Mouse (Mus musculus) left cerebral cortex, postnatal 4 days (tissue): ENCODE measurements around the gene Pick1. TPM values are rescaled to one million over a fixed set of nuclear protein-coding genes. Genes with fewer than 3 reads are reported as not detected.
"Not testable (repeated sequence)": the region's sequence is repeated elsewhere in the genome, so short reads cannot be mapped to it uniquely, and the experiment has no call there.

Source experiments
- DNase-seq: peaks from one replicate; pipeline ENCODE4 v3.0.0-alpha.2; 2022
- intact Hi-C: fragments of 180-260 bp; cut with DNase I; formaldehyde crosslinking; loops from one replicate; pipeline ENCODE4 v1.15.1; 2025
- total RNA-seq, 2 experiments: library from RNA; stranded (reverse); gene quantifications; 2 replicates each; pipeline ENCODE4 v1.2.3; 2021

The Pick1 gene
- total RNA-seq, 2 experiments from 2014 or later, result 63.3 to 69.7 TPM

DNA sequence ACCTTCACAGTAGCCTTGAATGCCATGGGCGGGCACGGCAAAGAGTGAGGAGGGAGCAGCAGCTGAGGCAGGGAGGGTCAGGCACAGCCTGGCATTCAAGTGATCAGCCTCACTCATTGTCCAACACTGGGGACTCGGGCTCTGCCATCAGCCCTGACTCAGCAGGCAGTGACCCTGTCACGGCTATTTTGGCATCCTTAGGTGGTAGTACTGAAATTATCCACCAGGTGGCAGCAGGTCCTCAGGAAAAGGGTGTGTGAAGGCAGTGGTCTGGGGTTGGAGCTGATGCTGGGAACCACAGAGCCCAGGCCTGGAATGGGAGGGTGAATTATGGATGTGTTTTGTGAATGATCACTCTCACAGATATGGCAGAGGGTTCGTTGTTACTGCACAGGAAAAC lies 4.3 kb upstream of the Pick1 start:
- intact Hi-C loops, result no loop called here
- peak; percentile 88 for DNase-seq

DNA sequence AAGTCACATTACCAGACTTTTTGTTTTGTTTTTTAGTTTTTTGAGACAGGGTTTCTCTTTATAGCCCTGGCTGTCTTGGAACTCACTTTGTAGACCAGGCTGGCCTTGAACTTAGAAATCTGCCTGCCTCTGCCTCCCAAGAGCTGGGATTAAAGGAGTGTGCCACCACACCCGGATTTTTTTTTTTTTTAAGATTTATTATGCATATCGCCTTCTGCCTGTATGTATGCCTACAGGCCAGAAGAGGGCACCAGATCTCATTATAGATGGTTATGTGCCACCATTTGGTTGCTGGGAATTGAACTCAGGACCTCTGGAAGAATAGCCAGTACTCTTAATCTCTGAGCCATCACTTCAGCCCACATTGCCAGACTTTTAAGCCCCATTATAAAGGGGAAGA lies 3.2 kb upstream of the Pick1 start:
- intact Hi-C loops, DNase-seq: not testable (repeated sequence)

DNA sequence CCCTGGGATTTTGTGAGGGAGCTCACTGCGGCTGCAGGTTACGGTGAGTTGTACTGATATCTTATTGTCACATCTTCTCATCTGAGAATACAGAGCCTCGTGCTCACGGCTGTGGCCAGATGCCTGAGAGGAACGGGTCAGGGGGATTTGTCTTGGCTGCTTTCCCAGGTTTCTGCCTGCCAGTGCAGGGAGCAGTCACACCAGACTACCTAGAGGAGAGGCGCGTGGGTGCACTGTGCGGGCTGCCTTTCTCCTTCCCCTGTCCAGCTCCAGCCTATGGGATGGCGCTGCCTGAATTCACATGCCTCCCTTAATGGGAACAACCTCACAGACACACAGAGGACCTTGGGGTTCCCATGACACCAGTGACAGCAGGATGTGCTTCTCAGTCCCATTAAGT lies 6.3 kb downstream of the Pick1 start:
- intact Hi-C loops, result no loop called here
- peak; percentile 29 for DNase-seq

DNA sequence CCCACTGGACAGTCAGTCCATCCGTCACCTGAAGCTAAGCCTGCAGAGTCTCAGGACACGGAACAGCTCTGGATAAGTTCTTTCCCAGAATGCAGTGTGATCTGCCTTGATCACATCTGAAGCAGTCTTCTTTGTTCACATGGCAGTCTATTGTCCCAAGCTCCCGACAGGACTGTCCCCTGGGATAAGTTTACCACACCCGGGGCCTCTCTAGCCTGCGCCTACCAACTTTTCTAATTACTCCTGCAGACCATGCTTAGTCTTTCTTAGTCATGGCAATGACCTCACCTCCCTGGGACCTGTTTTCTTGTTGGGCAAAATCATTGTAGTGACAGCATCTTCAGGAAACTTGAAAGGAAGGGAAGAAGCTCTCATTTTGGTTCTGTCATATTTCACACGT lies 9.1 kb downstream of the Pick1 start:
- intact Hi-C loops, result no loop called here
- DNase-seq, result no peak

DNA sequence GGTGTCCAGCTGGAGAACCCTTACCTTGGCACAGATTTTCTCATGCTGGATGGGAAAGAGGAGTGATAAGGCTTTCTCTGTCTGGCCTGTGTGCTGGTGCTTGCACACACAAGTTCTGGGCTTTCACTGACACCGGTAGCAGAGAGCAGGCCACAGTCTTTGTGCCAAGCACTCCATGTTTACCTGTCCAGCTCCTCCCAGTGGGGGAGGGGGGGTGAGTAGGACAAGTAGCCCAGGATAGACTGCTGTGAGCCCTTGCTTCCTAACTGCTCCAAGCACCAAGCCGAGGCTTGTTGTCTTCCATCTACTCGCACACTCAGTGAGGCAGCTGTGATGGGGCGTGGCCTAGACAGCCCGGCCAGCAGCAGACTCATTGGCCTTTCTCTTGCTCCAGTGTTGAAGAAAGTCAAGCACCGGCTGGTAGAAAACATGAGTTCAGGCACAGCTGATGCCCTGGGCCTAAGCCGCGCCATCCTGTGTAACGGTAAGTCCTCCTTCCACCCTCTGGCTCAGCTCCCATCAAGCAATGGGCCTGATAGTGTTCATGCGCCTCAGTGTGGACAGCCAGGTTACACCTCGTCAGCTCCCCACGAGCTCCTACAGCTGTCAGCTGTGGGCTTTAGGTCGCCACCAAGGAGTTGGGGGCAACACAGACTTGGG lies 13.7 kb downstream of the Pick1 start:
- no peak for DNase-seq

DNA sequence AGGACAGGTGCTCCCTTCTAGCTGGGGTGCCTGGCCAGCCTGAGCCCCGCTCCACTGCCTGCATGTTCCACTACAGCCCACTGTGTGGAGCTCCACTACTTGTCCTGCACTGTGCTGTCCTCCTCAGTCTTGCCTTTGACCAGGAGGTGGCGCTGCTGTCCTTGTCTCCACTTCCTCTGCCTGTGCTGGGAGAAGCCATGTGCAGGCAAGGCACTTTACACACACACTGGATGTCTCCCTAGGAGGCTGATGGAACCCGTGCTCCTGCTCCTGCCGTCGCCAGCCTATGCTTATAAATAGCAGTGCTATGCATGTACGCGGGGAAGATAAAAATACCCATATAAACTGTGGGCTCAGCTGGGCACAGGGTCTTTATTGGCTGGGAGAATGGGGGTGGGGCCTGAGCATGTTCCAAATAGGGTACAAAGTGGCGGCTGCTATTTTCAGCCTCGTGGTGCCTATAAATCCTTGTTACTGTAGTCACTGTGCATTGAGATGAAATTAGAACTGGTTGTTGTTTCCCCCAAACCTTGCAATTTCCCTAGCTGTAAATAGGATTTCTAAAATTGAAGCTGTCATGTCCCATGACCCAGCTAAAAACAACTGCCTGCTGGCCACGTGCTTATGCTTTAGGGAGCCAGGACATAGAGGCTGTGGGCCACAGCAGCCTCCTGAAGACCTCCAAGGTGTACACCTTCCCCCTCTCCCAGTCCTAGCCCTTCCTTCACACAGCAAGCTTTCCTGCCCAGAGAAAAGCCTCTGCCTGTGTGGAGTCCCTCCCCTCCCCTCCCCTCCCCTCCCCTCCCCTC lies 14.5 kb downstream of the Pick1 start:
- intact Hi-C loops, result loop anchor here (5.0 kb wide), 1 partner anchor 224 kb away; no protein-coding TSS in a partner anchor
- peak; percentile 97 for DNase-seq

More for the DNA sequence above, 13.7 kb downstream of the Pick1 start:
- intact Hi-C loops, result loop anchor here (5.0 kb wide), 1 partner anchor 225 kb away; no protein-coding TSS in a partner anchor

DNA sequence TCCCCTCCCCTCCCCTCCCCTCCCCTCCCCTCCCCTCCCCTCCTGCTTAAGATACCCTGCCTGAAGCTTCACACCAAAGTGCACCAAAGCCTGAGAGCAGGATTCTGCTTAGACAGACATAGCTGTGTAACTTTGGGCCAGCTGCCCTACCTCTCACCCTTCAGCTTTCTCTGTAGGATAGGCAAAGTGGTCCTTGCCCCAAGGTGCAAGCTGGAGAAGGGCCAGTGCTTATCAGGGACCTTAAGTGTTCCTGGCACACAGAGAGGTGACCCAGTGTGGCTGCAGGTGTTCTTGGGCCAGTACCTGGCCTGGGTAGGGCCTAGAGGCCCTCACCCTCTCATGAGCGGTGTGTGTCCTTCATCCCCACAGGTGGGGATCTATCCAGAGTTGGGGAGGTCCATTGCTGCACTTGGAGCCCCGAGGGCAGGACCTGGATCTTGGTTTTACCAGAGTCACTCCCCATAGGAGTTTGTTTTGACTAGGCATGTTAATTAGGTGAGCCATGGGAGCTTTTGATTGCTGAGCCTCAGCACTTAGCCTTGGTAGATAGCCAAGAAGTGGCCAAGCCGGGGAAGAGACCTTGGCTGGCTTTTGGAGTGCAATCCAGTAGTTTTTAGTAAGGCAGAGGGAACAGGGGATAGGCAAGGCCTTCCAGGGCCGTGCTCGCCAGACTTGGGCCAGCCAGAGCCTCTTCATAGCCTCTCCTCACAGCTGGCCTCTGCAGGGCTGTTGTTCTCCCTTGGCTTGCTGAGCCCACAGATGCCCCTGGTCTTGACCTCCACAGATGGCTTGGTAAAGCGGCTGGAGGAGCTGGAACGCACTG lies 15.3 kb downstream of the Pick1 start:
- no peak for DNase-seq
- intact Hi-C loops, result loop anchor here (5.0 kb wide), 1 partner anchor 223 kb away; no protein-coding TSS in a partner anchor

DNA sequence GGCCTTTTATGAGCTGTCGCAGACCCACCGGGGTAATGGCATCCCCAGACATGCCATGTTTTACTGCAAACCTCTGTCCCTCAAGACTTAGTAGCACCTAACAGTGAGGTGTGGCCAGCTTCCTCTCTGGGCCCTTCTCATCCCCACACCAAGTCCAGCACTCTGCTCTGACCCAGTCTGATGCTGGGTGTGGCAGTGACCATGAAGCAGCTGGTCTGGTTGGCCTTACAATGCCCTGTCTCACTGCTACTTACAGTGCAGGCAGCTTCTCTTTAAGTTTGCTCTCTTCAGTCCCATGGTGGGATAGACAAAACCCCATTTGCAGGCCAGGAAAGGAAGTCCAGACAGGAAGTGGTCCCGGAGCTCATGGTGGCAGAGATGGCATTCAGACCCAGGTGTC lies 16.3 kb downstream of the Pick1 start:
- intact Hi-C loops, result no loop called here
- no peak for DNase-seq

DNA sequence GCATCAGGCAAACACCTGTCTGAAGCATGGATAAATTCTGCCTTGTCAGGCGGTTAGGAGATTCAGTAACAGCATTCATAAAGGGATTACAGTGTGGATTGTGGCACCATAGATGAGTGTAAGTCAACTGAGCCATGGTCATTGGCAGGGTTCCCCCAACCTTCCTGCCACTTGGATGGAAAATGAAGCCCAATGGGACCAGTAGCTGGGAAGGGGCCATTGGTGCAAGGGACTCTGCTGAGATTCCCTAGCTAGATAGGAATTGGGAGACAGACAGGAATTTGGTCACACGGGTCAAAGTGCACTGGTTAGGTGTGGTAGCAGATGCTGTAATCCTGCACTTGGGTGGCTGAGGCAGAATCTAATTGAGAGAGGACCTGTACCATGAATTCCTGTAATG lies 21.3 kb downstream of the Pick1 start:
- DNase-seq, result no peak
- intact Hi-C loops, result no loop called here

DNA sequence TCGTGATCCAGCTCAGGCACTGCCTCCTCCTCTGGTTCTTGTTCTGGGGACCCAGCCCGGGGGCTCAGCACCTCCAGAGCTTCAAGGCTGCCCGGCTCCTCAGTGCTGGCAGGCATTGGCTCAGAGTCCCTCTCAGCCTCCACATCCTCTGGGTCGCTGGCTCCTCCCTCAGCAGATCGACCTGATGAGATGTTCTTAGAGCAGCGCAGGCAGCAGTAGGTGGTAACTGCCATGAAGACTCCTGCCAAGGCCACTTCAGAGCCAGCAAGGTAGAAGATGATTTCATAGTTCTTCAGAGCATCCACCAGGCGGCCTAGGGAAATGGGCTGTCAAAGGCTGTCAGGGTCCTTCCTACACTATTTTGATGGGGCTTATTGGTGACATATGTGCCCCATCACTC lies 22.2 kb downstream of the Pick1 start:
- intact Hi-C loops, result no loop called here
- DNase-seq, result no peak

DNA sequence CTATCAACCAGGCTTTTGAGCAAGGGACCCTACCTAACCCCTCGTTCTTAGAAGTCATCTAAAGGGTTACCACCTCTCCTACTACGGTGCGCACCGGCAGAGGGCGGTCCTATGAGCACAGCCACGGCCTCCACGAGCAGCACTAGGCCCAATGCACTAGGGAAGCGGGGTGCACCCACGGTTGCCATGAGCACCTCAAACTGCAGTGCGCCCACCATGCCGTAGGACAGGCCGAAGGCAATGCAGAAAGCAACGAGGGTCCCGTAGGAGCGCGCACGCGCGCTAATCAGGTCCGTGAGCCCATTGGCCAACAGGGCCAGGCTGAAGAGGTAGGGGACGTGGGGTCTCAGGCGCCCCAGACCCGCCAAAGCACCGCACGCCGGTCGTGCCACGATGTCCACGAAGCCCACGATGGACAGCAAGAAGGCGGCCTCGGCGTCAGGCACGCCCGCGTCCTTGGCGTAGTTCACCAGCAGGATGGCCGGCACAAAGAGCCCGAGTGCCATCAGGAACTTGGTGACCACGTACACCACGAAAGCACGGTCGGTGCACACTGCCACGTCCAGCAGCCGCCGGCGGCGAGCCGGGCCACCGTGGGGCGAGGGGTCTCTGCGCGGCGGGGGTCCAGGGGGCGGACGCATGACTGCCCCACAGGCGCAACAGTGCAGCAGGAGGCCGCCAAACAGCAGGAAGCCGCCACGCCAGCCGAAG lies 23.0 kb downstream of the Pick1 start:
- no peak for DNase-seq

DNA sequence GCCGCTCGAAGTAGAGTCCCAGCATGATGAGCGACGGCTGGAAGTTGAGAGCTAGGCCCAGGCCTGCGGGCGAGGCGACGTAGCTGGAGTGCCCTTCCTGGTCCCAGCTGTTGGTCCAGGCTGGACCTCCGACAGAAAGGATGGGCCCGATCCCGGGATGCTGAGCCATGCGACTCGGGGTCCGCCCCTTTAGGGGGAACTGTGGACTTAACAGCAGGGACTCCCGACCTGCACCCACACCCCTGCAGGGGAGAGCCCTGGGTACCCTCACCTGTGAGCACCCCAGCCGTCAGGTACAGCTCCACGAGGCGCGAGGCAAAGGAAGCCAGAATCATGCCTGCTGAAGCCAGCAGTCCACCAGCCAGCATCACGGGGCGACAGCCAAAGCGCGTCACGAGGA lies 23.6 kb downstream of the Pick1 start:
- intact Hi-C loops, result no loop called here
- DNase-seq, result no peak

More for the DNA sequence above, 23.0 kb downstream of the Pick1 start:
- intact Hi-C loops, result no loop called here

DNA sequence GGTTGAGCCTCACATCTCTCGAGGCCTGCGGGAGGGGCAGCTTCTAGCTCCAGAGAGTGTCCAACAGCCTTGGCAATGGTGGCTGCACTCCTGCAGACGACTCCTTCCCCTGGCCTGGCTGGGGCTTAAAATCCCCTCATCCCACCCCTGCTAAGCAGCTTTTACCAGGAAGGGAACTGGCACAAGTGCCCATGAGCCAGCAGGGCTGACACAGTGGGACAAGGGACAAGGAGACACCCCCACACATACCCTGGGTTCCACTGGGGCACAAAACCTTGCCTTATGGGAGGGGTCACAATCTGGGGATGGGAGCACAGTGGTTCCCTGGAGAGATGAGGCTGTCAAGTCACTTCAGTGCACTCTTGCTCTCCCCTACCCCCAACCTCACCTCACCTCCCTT lies 25.7 kb downstream of the Pick1 start, which contains the start of gene Slc16a8:
TSS of gene Slc16a8 (minus strand) at position 101 of the 400 bp plus-strand sequence.
- no peak for DNase-seq
- intact Hi-C loops, result no loop called here

DNA sequence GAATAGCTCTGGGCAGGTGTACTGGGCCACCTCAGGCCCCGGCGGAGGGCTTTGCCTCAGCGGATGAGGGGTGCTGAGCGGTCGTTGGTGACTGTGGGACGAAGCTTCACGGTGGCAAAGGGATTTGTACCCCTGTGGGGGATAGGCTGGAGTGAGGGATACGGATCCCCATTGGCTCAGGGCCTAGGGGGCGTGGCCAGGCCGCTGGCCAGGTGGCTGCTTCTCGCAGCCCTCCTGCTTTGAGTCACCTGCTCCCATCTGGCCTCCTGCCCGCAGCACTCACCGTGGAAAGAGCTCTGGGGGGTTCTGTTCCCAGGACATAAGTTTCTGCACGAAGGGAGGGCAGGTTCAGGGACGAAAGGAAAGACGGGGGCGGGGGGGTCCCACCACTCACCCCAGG lies 29.5 kb downstream of the Pick1 start:
- intact Hi-C loops, result no loop called here
- DNase-seq, result no peak

DNA sequence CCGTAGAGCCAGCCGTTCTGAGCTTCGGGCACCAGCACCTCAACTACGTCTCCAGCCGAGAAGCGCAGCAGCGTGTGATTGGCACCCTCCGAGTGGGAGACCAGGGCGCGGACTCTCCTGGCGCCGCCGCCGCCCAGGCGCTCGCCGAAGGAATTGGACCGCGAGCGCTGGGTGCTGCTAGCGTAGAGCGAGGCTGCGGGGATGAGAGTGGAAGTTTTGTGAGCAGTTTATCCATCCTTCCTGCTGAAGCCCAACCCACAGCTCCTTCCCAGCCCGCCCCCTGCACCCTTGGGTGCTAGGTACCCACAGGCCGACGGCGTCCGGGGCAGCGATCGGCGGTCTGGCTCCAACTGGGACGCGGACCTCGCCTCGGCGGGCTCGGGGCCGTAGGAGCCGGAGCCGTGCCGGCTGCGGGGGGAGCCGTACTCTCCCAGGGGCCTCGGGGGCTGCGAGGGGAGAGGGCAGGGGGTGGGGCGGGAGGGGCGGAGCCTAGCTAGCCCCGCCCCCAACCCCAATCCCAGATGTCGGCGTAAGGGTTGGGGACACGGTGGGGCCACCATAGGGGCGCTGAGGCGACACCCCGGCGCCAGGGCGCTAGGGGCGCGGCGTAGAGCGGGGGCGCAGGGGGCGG lies 32.2 kb downstream of the Pick1 start:
- intact Hi-C loops, result no loop called here
- no peak for DNase-seq

DNA sequence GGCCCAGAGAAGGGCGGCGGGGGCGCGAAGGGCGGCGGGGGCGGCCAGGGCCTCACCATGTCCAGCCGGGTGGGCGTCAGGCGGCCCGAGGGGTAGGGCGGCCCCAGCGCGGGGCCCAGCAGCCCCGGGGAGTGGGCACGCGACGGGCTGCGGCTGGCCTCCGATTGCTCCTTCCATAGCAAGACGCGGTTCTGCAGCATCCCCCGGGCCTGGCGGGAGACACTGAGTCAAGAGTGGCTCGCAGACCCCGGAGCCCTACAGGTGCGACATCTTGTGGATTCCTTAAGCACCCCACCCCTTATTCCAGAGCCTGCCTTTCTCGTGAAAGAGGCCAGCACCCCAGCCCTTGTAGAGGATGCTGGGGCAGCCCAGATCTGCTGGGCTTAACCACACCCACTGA lies 32.8 kb downstream of the Pick1 start:
- DNase-seq, result no peak
- intact Hi-C loops, result no loop called here

DNA sequence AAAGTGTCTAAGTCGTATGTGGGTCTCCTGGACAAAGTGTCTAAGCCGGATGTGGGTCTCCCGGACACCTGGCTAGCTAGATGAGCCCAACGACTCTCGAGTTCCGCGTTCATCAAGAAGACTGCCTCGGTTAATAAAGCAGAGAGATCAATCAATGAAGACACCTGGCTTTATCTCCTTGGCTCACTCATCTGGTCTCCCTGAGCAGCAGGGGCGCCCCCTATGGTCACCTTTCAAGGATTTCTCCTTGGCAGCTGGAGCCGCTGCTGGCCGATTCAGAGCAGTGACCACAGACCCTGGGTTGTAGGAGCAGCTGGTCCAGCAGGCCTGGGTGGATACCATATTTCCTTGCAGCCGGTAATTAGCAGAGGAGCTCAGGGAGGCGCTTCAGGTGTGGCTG lies 33.4 kb downstream of the Pick1 start:
- peak; percentile 27 for DNase-seq
- intact Hi-C loops, result no loop called here

DNA sequence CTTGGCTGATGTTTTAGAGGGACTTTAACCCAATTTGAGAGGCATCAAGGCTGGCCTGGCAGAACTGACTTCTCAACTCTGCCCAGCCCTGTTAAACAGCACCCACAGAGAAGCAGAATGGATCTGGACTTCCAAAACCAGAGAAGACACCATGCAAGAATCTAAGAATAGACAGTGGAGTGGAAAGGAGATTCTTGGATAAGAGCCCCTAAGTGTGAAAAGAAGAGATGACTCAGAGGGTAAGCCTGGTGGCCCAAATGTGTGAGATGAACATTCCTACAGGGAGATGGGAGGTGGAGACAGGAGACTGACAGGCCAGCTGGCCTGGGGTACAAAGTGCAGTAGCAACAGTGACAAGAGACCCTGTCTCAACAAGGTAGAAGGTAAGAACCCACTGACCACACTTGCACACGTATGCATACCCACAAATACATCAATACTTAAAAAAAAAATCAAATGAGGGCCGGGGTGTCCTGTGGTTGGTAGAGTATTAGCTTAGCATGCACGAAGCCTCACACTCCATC lies 33.9 kb downstream of the Pick1 start:
- intact Hi-C loops, result no loop called here
- DNase-seq, result no peak

DNA sequence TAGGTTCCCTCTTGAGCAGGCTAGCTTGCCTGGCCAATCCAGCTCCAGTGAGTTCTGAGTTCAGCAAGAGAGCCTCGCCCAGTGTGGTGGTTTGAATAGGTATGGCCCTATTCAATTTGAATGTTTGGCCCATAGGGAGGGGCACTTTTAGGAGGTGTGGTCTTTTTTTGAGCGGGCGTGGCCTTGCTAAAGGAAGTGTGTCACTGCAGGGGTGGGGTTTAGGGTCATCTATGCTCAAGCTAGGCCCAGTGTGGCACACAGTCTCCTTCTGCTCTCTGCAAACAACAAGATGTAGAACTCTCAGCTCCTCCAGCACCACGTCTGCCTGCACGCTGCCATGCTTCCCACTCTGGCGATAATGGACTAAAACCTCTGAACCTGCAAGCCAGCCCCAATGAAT lies 34.8 kb downstream of the Pick1 start:
- no peak for DNase-seq
- intact Hi-C loops, result no loop called here

DNA sequence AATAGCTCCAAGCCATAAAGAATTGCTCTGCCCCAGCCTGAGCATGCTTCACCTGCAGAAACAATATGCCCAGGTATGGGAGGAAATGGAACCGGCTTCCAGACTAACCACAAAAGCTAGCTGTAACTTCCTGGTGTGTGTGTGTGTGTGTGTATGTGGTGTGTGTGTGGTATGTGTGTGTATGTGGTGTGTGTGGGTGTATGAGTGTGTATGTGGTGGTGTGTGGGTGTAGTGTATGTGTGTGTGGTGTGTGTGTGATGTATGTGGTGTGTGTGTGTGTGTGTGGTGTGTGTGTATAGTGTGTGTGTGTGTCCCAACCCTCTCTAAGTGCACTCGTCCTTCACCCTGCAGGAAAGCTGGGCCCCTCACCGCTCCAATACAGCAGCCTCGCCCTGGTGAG lies 36.4 kb downstream of the Pick1 start:
- DNase-seq, result no peak
- intact Hi-C loops, result no loop called here
